Mouse (Mus musculus): ENCODE measurements around the gene Col8a1. TPM values are rescaled to one million over a fixed set of nuclear protein-coding genes. Genes with fewer than 3 reads are reported as not detected.

Gene Col8a1
- polyA plus RNA-seq, 1 experiment: 0.87 TPM

GRCm38 (mm10) chr16:57753539-57754280 is 827 bp downstream of the Col8a1 start:
- Histone ChIP-seq H3K27me3 (ENCODE audit: control insufficient read depth, insufficient read depth, low read length) (no peaks in the 10 kb centered on the region), H3K4me1 (ENCODE audit: control insufficient read depth, insufficient read depth, low read length) (0 out of 2 replicates have a peak, but pooled peaks cover 3% of the 10 kb centered on the region), H3K4me3 (replicated peaks; ENCODE audit: insufficient read depth, low read depth, low read length) (no peak overlapping the region), H3K27ac (ENCODE audit: insufficient read depth, low read length) (no peak overlapping the region)
- WGBS: 69% methylated on average over 10 of the region's 10 CpGs
- TF ChIP-seq CTCF (IDR thresholded peaks at IDR 0.05; ENCODE audit: borderline replicate concordance, insufficient read depth, low read depth, low read length): no peak
- no peak for TF ChIP-seq POLR2A (IDR thresholded peaks at IDR 0.05; ENCODE audit: borderline replicate concordance, insufficient read depth, low read length)
- DNase-seq: no peak

DNA sequence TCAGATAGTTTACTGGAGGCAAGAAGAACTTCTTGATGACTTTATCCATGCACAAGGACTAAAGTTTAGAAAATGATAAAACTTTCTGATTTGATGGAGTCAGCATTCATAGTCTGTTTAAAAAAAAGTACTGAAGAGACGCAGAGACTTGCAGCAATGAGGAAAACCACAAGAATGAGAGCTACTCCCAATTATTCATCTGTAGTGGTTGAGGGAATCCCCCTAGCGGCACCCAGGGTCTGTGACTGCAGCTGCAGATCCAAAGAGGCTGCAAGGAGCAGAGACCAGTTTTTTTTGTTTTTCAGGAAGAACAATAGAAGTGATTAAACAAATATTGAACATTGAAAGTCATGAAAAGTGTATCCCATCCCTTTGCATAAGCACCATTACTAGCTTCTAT is 4.0 kb downstream of the Col8a1 start:
- no peak for DNase-seq
- no peak for TF ChIP-seq POLR2A (IDR thresholded peaks at IDR 0.05; ENCODE audit: borderline replicate concordance, insufficient read depth, low read length)
- no peak for TF ChIP-seq CTCF (IDR thresholded peaks at IDR 0.05; ENCODE audit: borderline replicate concordance, insufficient read depth, low read depth, low read length)
- H3K4me1 ChIP-seq (ENCODE audit: control insufficient read depth, insufficient read depth, low read length): 0 out of 2 replicates have a peak, but pooled peaks cover 3% of the 10 kb centered on the region
- no peaks in the 10 kb centered on the region for H3K27me3 ChIP-seq (ENCODE audit: control insufficient read depth, insufficient read depth, low read length)
- no peak overlapping the region for H3K4me3 ChIP-seq (replicated peaks; ENCODE audit: insufficient read depth, low read depth, low read length)
- 74% methylated on average over 2 of the region's 2 CpGs for WGBS
- no peak overlapping the region for H3K27ac ChIP-seq (ENCODE audit: insufficient read depth, low read length)

DNA sequence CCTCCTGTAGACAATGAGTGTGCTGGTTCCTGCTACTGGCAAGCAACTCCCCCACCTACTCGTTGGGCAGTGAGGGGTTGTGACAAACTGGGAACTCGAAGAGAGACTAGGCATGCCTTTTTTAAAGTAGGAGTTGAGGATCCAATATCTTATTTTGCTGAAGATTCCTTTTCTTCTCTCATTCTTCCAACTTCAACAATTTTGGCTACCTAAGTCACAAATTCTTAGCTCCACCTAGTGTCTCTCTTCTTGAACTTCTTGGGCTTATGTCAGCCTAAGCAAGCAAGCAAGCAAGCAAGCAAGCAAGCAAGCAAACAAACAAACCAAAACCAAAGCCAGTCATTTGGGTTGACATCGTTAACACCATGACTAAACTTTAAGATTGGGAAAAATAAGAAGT is 6.4 kb downstream of the Col8a1 start:
- Histone ChIP-seq H3K4me3 (replicated peaks; ENCODE audit: insufficient read depth, low read depth, low read length) (no peak overlapping the region), H3K27me3 (ENCODE audit: control insufficient read depth, insufficient read depth, low read length) (no peaks in the 10 kb centered on the region), H3K27ac (ENCODE audit: insufficient read depth, low read length) (no peak overlapping the region), H3K4me1 (ENCODE audit: control insufficient read depth, insufficient read depth, low read length) (no peaks in the 10 kb centered on the region)
- WGBS: 72% methylated on average over 3 of the region's 3 CpGs
- DNase-seq: no peak
- TF ChIP-seq CTCF (IDR thresholded peaks at IDR 0.05; ENCODE audit: borderline replicate concordance, insufficient read depth, low read depth, low read length): no peak
- TF ChIP-seq POLR2A (IDR thresholded peaks at IDR 0.05; ENCODE audit: borderline replicate concordance, insufficient read depth, low read length): no peak

GRCm38 (mm10) chr16:57747357-57748056 is 7.0 kb downstream of the Col8a1 start:
- Histone ChIP-seq H3K4me1 (ENCODE audit: control insufficient read depth, insufficient read depth, low read length) (no peaks in the 10 kb centered on the region), H3K4me3 (replicated peaks; ENCODE audit: insufficient read depth, low read depth, low read length) (no peak overlapping the region), H3K27me3 (ENCODE audit: control insufficient read depth, insufficient read depth, low read length) (no peaks in the 10 kb centered on the region), H3K27ac (ENCODE audit: insufficient read depth, low read length) (no peak overlapping the region)
- DNase-seq: no peak
- WGBS: 67% methylated on average over 2 of the region's 2 CpGs
- TF ChIP-seq CTCF (IDR thresholded peaks at IDR 0.05; ENCODE audit: borderline replicate concordance, insufficient read depth, low read depth, low read length) (no peak), POLR2A (IDR thresholded peaks at IDR 0.05; ENCODE audit: borderline replicate concordance, insufficient read depth, low read length) (no peak)

- Histone ChIP-seq H3K4me1 (ENCODE audit: control insufficient read depth, insufficient read depth, low read length) (no peaks in the 10 kb centered on the region), H3K27ac (ENCODE audit: insufficient read depth, low read length) (no peak overlapping the region), H3K27me3 (ENCODE audit: control insufficient read depth, insufficient read depth, low read length) (no peaks in the 10 kb centered on the region), H3K4me3 (replicated peaks; ENCODE audit: insufficient read depth, low read depth, low read length) (no peak overlapping the region)
- TF ChIP-seq CTCF (IDR thresholded peaks at IDR 0.05; ENCODE audit: borderline replicate concordance, insufficient read depth, low read depth, low read length): no peak
- TF ChIP-seq POLR2A (IDR thresholded peaks at IDR 0.05; ENCODE audit: borderline replicate concordance, insufficient read depth, low read length): no peak
- WGBS: 18% methylated on average over 3 of the region's 3 CpGs
- DNase-seq: no peak
These were observed 14.4 kb downstream of the Col8a1 start for GRCm38 (mm10) chr16:57740169-57740568.

DNA sequence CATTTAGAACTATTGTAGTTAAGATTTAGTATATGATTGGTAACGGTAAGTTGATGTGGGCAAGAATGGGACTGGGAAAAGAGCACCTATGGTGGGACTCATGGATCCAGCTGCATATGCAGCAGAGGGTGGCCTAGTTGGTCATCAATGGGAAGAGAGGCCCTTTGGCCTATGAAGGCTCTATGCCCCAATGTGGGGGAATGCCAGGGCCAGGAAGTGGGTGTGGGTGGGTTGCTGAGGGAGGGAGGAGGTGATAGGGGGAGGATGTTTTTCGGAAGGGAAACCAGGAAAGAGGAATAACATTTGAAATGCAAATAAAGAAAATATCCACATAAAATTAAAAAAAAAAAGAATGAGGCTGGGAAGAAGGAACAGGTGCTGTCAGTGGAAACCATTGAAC is 19.6 kb downstream of the Col8a1 start:
- 97% methylated on average over 2 of the region's 2 CpGs for WGBS
- no peak for TF ChIP-seq CTCF (IDR thresholded peaks at IDR 0.05; ENCODE audit: borderline replicate concordance, insufficient read depth, low read depth, low read length)
- TF ChIP-seq POLR2A (IDR thresholded peaks at IDR 0.05; ENCODE audit: borderline replicate concordance, insufficient read depth, low read length): no peak

GRCm38 (mm10) chr16:57733545-57733944 is 21.0 kb downstream of the Col8a1 start:
- Histone ChIP-seq H3K4me3 (replicated peaks; ENCODE audit: insufficient read depth, low read depth, low read length) (no peak overlapping the region), H3K4me1 (ENCODE audit: control insufficient read depth, insufficient read depth, low read length) (no peaks in the 10 kb centered on the region), H3K27ac (ENCODE audit: insufficient read depth, low read length) (no peak overlapping the region), H3K27me3 (ENCODE audit: control insufficient read depth, insufficient read depth, low read length) (no peaks in the 10 kb centered on the region)
- DNase-seq: no peak
- WGBS: 98% methylated on average over 1 of the region's 1 CpGs
- TF ChIP-seq CTCF (IDR thresholded peaks at IDR 0.05; ENCODE audit: borderline replicate concordance, insufficient read depth, low read depth, low read length) (no peak), POLR2A (IDR thresholded peaks at IDR 0.05; ENCODE audit: borderline replicate concordance, insufficient read depth, low read length) (no peak)

More for the DNA sequence above, 19.6 kb downstream of the Col8a1 start:
- Histone ChIP-seq H3K4me1 (ENCODE audit: control insufficient read depth, insufficient read depth, low read length) (no peaks in the 10 kb centered on the region), H3K27ac (ENCODE audit: insufficient read depth, low read length) (no peak overlapping the region), H3K4me3 (replicated peaks; ENCODE audit: insufficient read depth, low read depth, low read length) (no peak overlapping the region), H3K27me3 (ENCODE audit: control insufficient read depth, insufficient read depth, low read length) (no peaks in the 10 kb centered on the region)
- no peak for DNase-seq

GRCm38 (mm10) chr16:57733139-57733538 is 21.4 kb downstream of the Col8a1 start:
- Histone ChIP-seq H3K4me1 (ENCODE audit: control insufficient read depth, insufficient read depth, low read length) (no peaks in the 10 kb centered on the region), H3K27ac (ENCODE audit: insufficient read depth, low read length) (no peak overlapping the region), H3K4me3 (replicated peaks; ENCODE audit: insufficient read depth, low read depth, low read length) (no peak overlapping the region), H3K27me3 (ENCODE audit: control insufficient read depth, insufficient read depth, low read length) (no peaks in the 10 kb centered on the region)
- no peak for DNase-seq
- 91% methylated on average over 3 of the region's 3 CpGs for WGBS
- TF ChIP-seq CTCF (IDR thresholded peaks at IDR 0.05; ENCODE audit: borderline replicate concordance, insufficient read depth, low read depth, low read length) (no peak), POLR2A (IDR thresholded peaks at IDR 0.05; ENCODE audit: borderline replicate concordance, insufficient read depth, low read length) (no peak)
